Mouse (Mus musculus) retina, embryonic 14.5 days (tissue): ENCODE data around the gene Wnt8b.

Experiments used
- DNase-seq: peaks from one replicate; pipeline ENCODE4 v3.0.0-alpha.2; 2015; ENCODE audit warnings: low spot score

The Wnt8b gene

DNA sequence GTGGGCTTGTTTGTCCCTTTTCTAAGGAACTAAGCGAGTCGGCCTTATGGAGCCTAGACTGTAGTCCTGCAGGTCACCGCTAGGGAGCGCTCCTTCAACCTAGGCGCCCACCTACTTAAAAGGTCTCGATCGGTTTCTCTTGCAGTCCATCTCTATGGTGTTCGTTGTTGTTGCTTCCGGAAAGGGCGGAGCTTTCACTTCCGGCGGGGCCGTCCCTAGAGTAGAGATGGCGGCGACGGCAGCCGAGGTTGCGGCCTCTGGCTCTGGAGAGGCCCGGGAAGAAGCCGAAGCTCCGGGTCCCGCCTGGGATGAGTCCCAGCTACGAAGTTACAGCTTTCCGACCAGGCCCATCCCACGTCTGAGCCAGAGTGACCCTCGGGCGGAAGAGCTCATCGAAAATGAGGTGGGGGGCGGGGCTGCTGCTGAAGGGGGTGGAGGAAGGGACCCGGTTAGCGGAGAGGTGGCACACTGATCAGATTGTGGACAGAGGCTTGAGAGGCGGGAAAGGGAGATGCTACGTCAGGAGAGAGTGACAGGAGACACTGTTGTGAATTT is 69.5 kb downstream of the Wnt8b start, which contains the start of gene Hif1an:
TSS of gene Hif1an (plus strand) at position 199 of the 555 bp plus-strand sequence.
- DNase-seq: peak; percentile 99
